Comparison of ENCODE assay signal across 22 mouse cellular contexts in the genomic region with DNA sequence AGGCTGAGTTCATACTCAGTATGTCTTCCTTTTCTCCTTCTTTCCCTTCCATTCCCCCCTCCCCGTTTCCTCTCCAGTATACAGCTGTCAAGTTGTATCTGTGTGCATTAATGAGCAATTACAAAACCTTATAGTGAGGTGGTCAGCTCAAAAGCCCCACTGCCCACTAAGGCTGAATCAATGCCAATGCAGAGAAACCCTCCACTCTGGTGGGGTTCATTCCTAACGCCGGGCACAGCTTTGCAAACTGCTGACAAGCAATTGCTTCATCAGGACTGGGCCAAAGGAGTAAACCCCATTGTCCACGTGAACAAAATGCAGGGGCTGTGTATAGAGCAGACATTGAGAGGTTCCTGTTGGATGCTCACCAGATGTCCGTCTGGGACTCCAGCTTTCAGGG.
"Had no signal": no experiment of that assay in that cellular context is flagged by ENCODE, and none has a peak within 500 bp of the region (broad histone marks: within the 10 kb centered on the region; RNA-seq: fewer than 3 reads in every experiment).

No protein-coding gene starts in this region.

- H3K27ac ChIP-seq: liver, embryonic 15.5 days; lung, embryonic 15.5 days; macrophage; midbrain, embryonic 10.5 days; midbrain, embryonic 13.5 days; neural tube, embryonic 13.5 days; neural tube, embryonic 15.5 days had no signal

- H3K4me2 ChIP-seq: liver, embryonic 15.5 days; lung, embryonic 15.5 days; midbrain, embryonic 13.5 days; neural tube, embryonic 13.5 days; neural tube, embryonic 15.5 days had no signal

- H3K9me3 ChIP-seq: liver, embryonic 15.5 days; lung, embryonic 15.5 days; megakaryocyte, embryonic 14.5 days; midbrain, embryonic 10.5 days; midbrain, embryonic 13.5 days; neural tube, embryonic 13.5 days; neural tube, embryonic 15.5 days had no signal

- H3K36me3 ChIP-seq: liver, embryonic 15.5 days; lung, embryonic 15.5 days; midbrain, embryonic 10.5 days; midbrain, embryonic 13.5 days; neural tube, embryonic 13.5 days; neural tube, embryonic 15.5 days had no signal

- ATAC-seq: liver, postnatal 0 days; lung, postnatal 0 days; midbrain, embryonic 13.5 days; midbrain, embryonic 16.5 days had no signal

- H3K4me1 ChIP-seq: lung, embryonic 15.5 days; midbrain, embryonic 10.5 days; midbrain, embryonic 13.5 days; neural tube, embryonic 13.5 days; neural tube, embryonic 15.5 days had no signal

- H3K4me3 ChIP-seq: liver, embryonic 15.5 days; lung, embryonic 15.5 days; megakaryocyte, embryonic 14.5 days; midbrain, embryonic 10.5 days; midbrain, embryonic 13.5 days; myocyte; neural tube, embryonic 13.5 days; neural tube, embryonic 15.5 days had no signal

- H3K27me3 ChIP-seq: liver, embryonic 15.5 days; lung, embryonic 15.5 days; midbrain, embryonic 13.5 days; neural tube, embryonic 13.5 days; neural tube, embryonic 15.5 days had no signal

- H3K9ac ChIP-seq: liver, embryonic 15.5 days; liver, postnatal 0 days; lung, embryonic 15.5 days; midbrain, embryonic 13.5 days; neural tube, embryonic 13.5 days; neural tube, embryonic 15.5 days had no signal

- DNase-seq: liver, postnatal 0 days; lung, adult 2 months; lung, postnatal 14 days; lung, postnatal 36 days; right cerebral cortex, adult 18-20 months; right cerebral cortex, postnatal 25 days; right cerebral cortex, postnatal 4 days; spleen, adult 18-20 months; thymus, adult 18-20 months; thymus, postnatal 14 days; thymus, postnatal 36 days had no signal
